Mouse (Mus musculus) macrophage (primary cell): Measurements from ENCODE around the gene Vmo1. TPM values are rescaled to one million over a fixed set of nuclear protein-coding genes. Genes with fewer than 3 reads are reported as not detected.
A peak's percentile ranks its signal among the peaks of the same experiment; 100 is the strongest.
"Not testable (repeated sequence)": the region's sequence is repeated elsewhere in the genome, so short reads cannot be mapped to it uniquely, and the experiment has no call there.

Experiments used
- H3K27ac ChIP-seq: fragments of 350-480 bp; formaldehyde crosslinking; 2 replicates; pipeline ENCODE4 v1.9.0; 2021
- H3K36me3 ChIP-seq: fragments of 350-480 bp; formaldehyde crosslinking; 2 replicates; pipeline ENCODE4 v1.9.0; 2021; ENCODE audit errors: inconsistent target
- H3K4me3 ChIP-seq: fragments of 350-480 bp; formaldehyde crosslinking; 2 replicates; pipeline ENCODE4 v1.9.0; 2021; ENCODE audit errors: inconsistent target
- H3K79me2 ChIP-seq: fragments of 350-480 bp; formaldehyde crosslinking; 2 replicates; pipeline ENCODE4 v1.9.0; 2021; ENCODE audit errors: inconsistent target
- WGBS: methylation state at CpG from one replicate; pipeline ENCODE4 v1.1.7; 2026; ENCODE audit warnings: inconsistent platforms; ENCODE audit not compliant: missing documents; 5-methylcytosine and 5-hydroxymethylcytosine counted together
- polyA plus RNA-seq: library from polyadenylated mRNA; stranded (reverse); fragments of 250-400 nt; gene quantifications from 3 replicates; pipeline ENCODE4 v1.2.4, GENCODE M21; 2018; ENCODE audit warnings: inconsistent platforms

The Vmo1 gene
- polyA plus RNA-seq, 1 experiment from 2014 or later, result not detected

DNA sequence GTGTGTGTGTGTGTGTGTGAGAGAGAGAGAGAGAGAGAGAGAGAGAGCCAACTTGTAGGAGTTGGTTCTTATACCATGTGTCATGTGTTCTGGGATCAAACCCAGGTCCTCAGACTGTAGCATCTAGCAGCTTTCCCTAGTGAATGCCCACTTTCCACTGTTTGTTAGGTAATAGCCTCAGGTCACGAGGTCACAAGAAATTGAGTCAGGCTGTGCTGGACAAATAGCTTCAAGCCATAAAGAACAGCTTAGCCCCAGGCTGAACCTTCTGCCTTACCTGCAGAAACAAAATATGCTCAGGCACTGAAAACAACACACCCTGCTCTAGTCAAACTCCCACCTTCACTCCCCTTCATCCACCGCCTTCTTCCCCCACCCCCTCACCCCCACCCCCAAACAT is 3.2 kb downstream of the Vmo1 start:
- WGBS, result 83% methylated on average over 2 of the region's 2 CpGs
- Histone ChIP-seq H3K4me3 (no peak overlapping the region), H3K36me3 (no peaks in the 10 kb centered on the region), H3K79me2 (no peaks in the 10 kb centered on the region), H3K27ac (no peak overlapping the region)

DNA sequence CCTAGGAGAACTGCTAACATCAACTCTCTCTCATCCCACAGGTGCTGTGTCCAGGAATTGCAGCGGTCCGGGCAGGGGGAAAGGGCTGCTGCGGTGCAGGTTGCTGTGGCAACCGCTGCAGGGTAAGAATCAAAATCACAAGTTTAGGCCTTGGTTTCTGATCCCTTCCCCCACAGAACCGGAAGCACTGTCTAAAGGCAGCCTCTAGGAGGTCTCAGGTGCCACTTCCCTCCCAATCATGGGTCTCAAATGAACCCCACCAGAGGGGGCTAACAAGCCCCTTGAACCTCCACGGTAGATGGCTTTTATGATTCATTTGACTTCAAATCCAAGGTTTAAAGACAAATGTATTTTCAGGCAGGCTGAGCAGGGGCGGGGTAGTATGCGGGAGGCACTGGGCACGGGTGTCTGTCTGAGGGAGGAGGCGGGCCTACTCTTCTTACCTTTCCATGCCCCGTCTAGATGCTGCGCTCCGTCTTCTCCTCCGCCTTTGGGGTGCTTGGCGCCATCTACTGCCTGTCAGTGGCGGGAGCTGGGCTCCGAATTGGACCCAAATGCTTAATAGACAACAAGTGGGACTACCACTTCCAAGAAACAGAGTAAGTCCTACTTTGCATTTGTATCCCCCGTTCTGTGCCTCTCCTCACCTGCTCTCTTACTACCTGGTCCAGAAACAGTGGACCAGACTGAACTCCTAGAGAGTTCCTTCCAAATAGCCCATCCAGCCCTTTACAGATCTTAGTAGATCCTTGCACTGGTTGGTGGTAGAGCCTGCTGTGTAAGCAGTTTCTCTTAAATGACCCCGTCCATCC is 4.5 kb downstream of the Vmo1 start:
- WGBS, result 19% methylated on average over 19 of the region's 19 CpGs
- H3K4me3 ChIP-seq, result no peak overlapping the region

DNA sequence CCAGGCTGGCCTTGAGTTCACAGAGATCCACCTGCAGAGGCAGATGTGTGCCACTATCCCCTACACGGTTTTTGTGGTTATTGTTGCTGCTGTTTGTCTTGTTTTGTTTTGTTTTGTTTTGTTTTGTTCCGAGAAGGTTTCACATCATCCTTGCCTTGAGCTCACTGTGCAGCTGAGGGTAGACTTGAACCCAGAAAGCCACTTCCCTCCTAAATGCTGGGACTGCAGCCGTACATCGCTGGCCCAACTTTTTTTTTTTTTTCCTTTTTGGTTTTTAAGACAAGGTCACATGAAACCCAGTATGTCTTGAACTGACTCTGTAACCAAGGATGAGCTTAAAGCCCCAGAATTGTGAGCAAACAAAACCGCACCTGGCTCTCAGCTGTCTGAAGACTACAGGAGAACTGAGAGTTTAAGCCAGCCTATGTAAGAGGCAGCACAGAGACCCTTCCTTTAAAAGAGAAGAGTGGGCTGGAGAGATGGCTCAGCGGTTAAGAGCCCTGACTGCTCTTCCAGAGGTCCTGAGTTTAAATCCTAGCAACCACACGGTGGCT is 7.4 kb downstream of the Vmo1 start:
- Histone ChIP-seq H3K79me2 (no peaks in the 10 kb centered on the region), H3K4me3 (no peak overlapping the region), H3K27ac (no peak overlapping the region), H3K36me3 (no peaks in the 10 kb centered on the region)
- WGBS, result 81% methylated on average over 7 of the region's 7 CpGs

More for the DNA sequence above, 4.5 kb downstream of the Vmo1 start:
- Histone ChIP-seq H3K79me2 (no peaks in the 10 kb centered on the region), H3K36me3 (no peaks in the 10 kb centered on the region), H3K27ac (no peak overlapping the region)

DNA sequence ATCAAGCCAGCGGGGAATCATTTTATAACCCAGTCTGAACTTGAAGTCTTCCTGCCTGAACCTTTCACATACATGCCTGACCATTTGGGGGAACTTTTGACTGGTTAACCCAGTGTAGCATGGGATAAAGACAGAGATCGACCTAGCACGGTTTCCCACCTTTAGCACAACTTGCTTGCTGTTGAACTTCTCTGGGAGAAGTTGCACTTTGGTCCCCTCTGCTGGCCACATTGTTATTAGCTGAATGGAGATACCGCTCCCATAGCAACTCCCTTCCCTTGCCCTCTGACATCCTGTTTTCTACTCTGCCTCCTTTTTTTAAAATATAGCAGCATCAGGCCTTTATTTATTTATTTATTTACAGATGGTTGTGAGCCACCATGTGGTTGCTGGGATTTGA is 8.0 kb downstream of the Vmo1 start:
- no peaks in the 10 kb centered on the region for H3K36me3 ChIP-seq
- H3K27ac ChIP-seq, result no peak overlapping the region
- H3K4me3 ChIP-seq, result no peak overlapping the region
- no peaks in the 10 kb centered on the region for H3K79me2 ChIP-seq
- 33% methylated on average over 4 of the region's 4 CpGs for WGBS

DNA sequence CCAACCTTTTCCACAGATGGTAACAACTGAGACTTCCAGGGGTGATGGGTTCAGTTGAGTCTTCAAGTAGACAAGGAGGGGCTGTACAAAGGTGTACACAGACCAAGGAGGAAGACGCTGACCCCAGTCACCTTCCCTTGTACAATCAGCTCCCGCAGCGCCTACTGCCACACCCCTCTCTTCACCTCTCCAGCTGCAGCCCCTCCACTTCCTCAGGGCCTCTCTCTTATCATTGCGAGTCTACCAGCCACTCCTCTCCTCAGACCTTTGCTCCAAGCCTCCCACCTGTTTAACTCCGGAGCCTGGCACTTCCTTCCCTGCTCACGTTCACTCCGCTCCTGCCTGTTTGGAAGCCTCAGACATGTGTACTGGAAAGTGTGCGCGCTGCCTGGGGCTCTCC is 9.4 kb downstream of the Vmo1 start, which contains the start of gene Tm4sf5:
Gene Tm4sf5 (plus strand): TSS at position 275 of the 400 bp plus-strand sequence.
- Histone ChIP-seq H3K27ac (no peak within 1 kb of the TSS), H3K79me2 (no peaks in the 10 kb centered on the region), H3K4me3 (no peak within 1 kb of the TSS), H3K36me3 (no peaks in the 10 kb centered on the region)
- 70% methylated on average over 9 of the region's 9 CpGs for WGBS

DNA sequence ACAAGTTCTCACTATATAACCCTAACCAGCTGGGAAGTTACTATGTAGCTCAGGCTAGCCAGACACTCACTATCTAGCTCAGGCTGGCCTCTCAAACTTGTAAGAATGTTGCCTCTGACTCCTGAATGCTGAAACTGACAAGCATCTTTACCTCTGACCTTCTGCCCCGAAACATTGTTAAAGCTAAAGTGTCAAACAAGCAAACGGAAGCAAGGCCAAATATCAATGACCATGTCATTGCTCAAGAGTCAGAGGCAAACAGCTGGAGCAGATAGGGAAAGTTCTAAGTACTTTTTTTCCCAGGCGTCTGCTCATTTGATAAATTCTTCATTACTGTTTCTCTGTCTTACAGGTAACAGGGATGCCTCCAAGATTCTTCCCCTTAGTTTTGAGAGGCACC is 12.4 kb downstream of the Vmo1 start:
- H3K4me3 ChIP-seq, result no peak overlapping the region
- H3K36me3 ChIP-seq, result no peaks in the 10 kb centered on the region
- H3K27ac ChIP-seq, result no peak overlapping the region
- WGBS, result 94% methylated on average over 3 of the region's 3 CpGs
- no peaks in the 10 kb centered on the region for H3K79me2 ChIP-seq

DNA sequence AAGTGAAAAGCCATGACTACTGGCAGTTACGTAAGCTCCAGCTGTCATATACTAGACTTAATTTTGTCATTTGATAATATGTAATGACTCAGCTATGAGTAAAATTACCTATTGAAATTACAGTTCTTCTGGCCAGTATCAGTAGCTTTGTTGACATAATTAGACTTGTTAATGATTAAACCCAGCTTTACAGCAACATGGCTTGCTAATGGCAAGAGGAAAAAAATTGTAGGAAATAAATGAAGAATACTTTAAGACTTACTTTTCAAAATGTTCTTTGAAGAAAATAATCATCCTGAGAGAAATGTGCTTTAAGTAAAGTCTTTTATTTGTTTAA is 14.0 kb downstream of the Vmo1 start:
- 100% methylated on average over 1 of the region's 1 CpGs for WGBS
- Histone ChIP-seq H3K36me3 (no peaks in the 10 kb centered on the region), H3K4me3 (no peak overlapping the region), H3K27ac (no peak overlapping the region), H3K79me2 (no peaks in the 10 kb centered on the region)

DNA sequence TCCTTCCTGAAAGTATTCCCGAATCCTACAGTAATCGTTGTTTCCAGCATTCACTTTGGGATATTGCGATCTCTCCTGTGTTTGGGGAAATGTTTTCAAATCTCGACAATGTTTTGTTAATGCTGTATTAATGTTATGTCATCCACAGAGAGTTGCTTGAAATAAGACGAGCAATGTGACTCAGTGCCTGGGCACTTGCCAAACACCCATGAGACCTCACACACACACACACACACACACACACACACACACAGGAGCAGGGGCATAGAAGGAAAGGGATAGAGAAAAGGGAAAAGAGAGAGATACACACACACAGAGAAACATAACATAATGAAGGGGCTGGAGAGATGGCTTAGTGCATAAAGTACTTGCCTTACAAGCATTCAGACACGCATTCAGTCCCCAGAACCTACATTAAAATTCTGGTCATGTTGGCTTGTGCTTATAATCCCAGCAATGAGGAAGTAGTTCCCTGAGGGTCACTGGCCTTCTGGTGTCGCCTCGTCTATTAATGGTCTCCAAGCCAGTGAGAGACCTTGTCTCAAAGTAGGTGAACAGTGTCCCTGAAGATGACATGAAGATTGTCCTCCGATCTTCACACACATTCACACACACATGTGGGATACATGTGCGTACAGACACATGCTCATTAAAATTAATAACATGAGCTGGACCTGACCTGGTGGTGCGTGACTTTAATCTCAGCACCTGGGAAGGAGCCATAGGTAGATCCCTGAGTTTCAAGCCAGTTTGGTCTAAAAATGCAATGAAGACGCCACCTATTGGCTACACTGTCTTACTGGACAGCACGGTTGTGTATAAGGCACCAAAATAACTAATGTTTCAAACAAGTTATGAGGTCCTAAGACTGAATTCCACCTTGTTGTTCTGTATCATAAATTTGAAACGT is 14.6 kb downstream of the Vmo1 start:
- Histone ChIP-seq H3K79me2 (no peaks in the 10 kb centered on the region), H3K4me3 (no peak overlapping the region), H3K36me3 (no peaks in the 10 kb centered on the region), H3K27ac (peak overlapping the region; percentile 41)
- WGBS, result 68% methylated on average over 13 of the region's 14 CpGs

DNA sequence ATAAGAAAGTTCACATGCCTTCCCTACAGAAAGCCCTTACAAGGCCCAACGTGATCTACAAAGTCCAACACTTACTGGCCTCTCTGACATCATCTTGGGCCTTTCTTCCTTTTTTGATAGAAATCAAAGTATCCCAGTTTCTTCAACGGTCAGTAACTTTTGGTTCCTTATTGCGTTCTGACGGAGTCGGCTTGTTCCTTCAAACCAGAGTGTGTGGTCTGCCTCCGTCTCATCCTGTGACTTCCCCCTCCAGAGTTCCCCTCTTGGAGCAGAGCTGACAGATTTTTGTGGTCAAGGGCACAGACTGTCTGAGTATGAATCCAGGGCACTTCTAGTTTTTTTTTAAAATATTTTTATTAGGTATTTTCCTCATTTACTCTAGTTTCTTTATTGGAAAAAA is 24.7 kb downstream of the Vmo1 start:
- peak overlapping the region; percentile 98 for H3K27ac ChIP-seq
- whole genome bisulfite sequencing, result 1% methylated on average over 6 of the region's 6 CpGs
- no peak overlapping the region for H3K4me3 ChIP-seq
- H3K36me3 ChIP-seq, result no peaks in the 10 kb centered on the region
- no peaks in the 10 kb centered on the region for H3K79me2 ChIP-seq

DNA sequence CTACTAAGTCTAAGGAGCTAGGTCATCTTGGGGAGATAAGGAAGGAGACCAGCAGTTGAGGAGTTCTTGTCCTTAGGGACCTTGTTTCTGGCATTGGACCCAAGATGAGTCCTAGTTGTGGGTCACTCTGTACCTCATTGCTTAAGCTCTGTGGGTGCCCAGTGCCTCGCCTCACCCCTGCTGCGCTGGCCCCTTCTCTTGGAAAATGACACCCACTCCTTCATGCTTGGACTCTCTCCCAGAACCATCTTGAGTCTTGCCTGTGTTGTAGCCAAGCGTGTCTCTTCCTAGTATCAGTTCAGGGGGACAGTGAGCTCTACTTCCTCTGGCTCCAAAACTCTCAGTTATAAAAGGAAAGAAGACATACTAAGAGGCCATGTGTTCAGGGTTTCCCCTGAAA is 25.3 kb downstream of the Vmo1 start:
- Histone ChIP-seq H3K36me3 (no peaks in the 10 kb centered on the region), H3K27ac (peak overlapping the region; percentile 98), H3K4me3 (no peak overlapping the region), H3K79me2 (no peaks in the 10 kb centered on the region)
- 81% methylated on average over 3 of the region's 3 CpGs for WGBS

DNA sequence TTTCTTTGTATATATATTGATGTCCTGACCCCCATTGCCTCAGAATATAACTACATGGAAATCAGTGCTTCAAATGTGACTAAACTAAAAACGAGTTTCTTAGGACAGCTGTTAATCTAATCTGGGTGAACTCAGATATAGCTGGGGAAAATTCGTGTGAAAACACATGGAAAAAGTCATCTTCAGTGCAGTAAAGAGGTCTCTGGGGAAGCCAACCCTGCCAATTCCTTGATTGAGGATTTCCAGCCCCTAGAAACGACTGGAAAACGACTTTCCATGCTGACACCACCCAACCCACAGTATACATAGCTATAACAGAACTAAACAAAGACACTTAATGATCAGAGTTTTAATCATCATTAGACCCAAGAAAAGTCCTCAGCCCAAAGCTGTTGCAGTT is 26.6 kb downstream of the Vmo1 start:
- no peaks in the 10 kb centered on the region for H3K79me2 ChIP-seq
- H3K4me3 ChIP-seq, result no peak overlapping the region
- no peak overlapping the region for H3K27ac ChIP-seq
- 92% methylated on average over 4 of the region's 4 CpGs for WGBS
- H3K36me3 ChIP-seq, result no peaks in the 10 kb centered on the region

DNA sequence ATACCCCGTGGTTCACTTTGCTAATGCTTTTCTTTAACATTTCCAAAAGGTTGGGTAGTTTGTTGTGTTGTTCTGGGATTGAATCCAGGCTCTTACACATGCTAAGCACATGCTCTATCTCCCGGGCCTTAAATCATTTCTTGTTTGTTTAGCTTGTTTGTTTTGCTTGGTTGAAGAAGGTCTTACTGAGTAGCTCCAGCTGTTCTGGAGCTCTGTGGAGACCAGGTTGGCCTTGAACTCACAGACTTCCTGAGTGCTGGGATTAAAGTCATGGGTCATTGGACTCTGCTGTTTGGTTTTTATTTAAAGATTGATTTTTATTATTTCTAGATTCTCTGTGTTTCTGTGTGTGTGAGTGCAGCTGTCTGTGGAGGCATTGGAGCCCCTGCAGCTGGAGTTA is 28.9 kb downstream of the Vmo1 start:
- no peaks in the 10 kb centered on the region for H3K36me3 ChIP-seq
- H3K27ac ChIP-seq, result no peak overlapping the region
- H3K4me3 ChIP-seq, result no peak overlapping the region
- 89% methylated on average over 2 of the region's 2 CpGs for WGBS
- no peaks in the 10 kb centered on the region for H3K79me2 ChIP-seq

DNA sequence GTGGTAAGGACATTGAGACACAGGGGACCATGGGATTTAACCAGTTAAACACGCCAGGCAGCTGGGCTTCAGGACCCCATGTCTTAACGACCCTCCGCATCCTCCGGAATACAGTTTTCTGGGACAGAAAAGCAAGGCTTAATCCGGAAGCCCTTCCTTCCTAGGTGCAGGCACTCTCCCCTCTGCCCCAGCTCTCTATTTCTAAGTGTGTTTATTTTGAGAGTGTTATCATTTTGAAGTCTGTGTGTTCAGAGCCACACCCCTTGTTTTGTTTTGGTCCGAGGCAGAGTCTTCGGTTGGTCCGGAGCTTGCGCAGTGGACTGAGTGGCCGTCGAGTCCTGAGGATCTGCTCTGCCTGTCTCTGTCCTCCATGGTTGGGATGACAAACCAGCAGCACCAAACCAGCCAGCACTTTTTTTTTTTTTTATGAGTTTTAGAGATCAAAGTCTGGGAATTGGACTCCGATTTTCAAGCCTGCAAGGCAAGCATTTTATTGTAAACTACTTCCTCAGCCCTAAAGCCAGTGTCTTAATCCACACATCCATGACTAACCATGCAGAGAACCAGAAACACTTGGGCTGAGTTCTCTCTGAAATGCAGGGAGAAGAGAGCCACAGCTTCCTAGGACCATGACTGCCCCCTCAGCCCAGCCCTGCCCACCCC is 39.4 kb downstream of the Vmo1 start:
- Histone ChIP-seq H3K4me3 (no peak overlapping the region), H3K27ac (peak overlapping the region; percentile 4), H3K36me3 (no peaks in the 10 kb centered on the region), H3K79me2 (no peaks in the 10 kb centered on the region)
- WGBS, result 86% methylated on average over 12 of the region's 12 CpGs

DNA sequence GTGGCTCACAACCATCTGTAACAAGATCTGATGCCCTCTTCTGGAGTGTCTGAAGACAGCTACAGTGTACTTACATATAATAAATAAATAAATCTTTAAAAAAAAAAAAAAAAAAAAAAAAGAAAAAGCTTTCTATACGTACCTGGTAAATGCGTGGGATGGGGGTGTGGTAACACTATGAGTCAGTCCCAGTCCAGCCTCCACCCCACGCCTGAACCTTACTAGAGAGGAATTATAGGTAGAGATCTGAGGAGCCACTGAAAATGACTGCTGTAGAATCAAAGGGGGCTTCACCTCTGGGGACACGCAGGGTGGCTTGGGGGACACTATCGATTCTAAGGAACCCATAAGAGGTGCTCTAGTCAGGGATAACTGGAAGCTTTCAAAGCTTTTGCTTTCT is 41.1 kb downstream of the Vmo1 start:
- 93% methylated on average over 3 of the region's 5 CpGs for WGBS
- H3K79me2 ChIP-seq, H3K36me3 ChIP-seq, H3K4me3 ChIP-seq: not testable (repeated sequence)
- H3K27ac ChIP-seq, result peak overlapping the region; percentile 61
